Mouse (Mus musculus): Measurements from ENCODE around the gene Ism1.

DNA sequence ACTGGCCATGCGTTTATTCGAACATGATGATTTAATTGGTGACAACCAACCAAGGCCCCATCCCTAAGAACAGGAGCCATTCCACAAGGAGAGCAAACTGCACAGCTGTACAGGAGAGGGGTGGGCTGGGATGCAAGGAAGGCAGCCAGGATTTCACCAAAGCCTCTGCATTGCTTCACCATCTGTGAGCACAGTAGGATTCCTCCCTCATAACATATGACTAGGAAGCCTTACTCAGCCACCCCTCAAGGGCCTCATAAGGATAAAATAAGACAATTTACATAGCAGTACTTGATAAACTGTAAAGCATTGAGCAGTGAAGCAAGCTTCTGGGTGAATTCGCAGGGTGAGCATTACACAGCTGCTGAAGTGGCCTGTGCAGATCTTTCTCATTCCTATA, 28.5 kb upstream of the Ism1 start:
- no peak for TF ChIP-seq POLR2A (IDR thresholded peaks at IDR 0.05; ENCODE audit: low read depth, low read length)
- no peak for TF ChIP-seq MAFK (IDR thresholded peaks at IDR 0.05; ENCODE audit: insufficient replicate concordance, low read length)
- no peak for TF ChIP-seq CTCF (conservative IDR thresholded peaks at IDR 0.05 in 1 of 2, IDR thresholded peaks at IDR 0.05 in 1 of 2; ENCODE audit: low read depth in 2 of 2, low read length in 2 of 2)
- TF ChIP-seq E2F4 (IDR thresholded peaks at IDR 0.05; ENCODE audit: insufficient replicate concordance, low read depth, low read length), result no peak

Measured in CH12.LX (cell line).